Mouse (Mus musculus): ENCODE results near the gene Erv3.
A peak's percentile ranks its signal among the peaks of the same experiment; 100 is the strongest.
"Not testable (repeated sequence)": the region's sequence is repeated elsewhere in the genome, so short reads cannot be mapped to it uniquely, and the experiment has no call there.

Gene Erv3

DNA sequence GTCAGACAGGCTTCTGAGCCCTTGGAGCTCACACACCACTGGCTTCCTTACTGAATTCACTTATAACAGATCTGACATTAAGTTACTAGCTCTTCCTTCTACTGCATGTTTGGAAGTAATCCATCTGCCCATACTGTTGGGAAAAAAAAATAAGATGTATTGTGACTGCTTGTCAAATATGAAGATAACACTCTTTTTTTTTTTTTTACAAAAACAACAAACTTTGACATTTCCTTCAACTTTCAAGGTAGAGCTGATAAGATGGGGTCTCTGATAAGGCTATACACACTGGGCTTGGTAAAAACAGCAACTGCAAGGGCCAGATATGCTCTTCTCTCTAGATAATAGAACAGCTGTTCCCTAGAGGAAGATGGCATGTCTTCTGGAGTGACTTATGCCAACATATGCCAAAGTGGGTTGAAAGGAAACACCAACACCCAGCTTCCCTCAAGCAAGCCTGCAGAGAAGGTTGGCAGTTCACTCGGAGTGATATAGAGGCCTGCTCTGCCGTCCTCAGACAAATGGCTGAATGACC, 4.8 kb upstream of the Erv3 start:
- no peak for DNase-seq (ENCODE audit: low spot score in 2 of 2)

DNA sequence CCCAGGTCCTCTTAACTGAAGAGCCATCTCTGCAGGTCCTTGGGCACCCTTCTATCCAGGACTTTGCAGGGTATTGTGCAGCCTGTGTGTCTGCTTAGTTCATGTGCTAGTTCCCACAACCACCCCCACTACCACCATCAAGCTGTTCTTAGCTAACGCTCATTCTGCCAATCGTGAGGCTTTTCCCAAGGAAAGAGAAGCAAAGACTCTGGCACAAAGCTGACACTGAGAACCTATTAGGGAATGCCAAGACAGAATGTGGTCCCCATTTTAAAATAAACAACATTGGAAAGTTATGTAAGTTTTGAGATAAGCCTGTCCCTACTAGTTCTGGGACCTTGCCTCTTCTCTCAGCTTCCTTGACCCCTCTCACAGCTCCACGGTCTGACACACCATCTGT, 3.9 kb upstream of the Erv3 start:
- DNase-seq (ENCODE audit: low spot score in 2 of 2): no peak

DNA sequence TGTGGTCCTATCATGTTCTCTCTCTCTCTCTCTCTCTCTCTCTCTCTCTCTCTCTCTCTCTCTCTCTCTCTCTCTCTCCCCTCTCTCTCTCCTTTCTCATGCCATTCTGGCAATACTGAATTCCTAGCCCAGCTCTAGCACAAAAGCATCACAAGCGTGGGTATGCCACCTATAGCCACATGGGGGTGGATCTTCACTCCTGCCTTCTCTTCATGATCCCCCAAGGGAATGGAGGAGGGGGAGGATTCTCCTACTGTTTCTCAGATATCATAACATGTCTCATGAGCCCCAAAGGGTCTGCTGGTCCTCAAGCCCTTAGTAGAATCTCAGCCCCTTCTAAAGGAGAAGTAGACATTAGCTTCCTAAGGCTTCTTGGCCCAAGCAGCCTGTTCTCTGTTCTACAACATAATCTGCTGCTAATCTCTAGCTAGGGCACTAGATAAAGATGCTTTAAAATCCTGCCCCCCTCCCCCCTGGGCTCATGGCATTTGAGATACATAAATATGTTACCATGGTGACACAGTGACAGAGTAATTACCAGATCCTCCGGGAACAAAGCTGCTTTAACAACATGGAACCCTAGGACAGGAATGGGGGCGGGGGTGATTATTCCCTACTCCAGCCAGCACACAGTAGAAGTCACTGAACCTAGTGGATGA, 3.2 kb upstream of the Erv3 start:
- no peak for DNase-seq (ENCODE audit: low spot score in 2 of 2)

DNA sequence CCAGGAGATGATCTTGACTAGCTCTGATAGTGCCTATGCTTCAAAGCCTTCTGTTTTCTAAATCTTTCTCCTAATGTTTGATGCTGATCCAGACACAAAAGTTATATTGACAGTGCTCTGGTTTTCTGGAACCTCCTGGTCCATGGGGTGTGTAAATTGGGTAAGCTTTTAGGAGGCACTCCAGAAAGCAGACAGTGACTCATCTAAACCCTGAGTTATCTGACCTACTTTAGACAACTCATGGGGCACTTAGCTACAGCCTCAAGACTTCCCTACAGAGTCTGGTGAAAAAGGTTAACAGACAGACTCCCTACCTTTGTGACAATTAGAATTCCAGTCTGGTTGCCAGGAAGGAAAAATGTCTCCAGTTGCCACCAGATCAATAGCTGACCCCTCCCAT, 1.7 kb downstream of the Erv3 start:
- no peak for DNase-seq (ENCODE audit: low spot score in 2 of 2)

DNA sequence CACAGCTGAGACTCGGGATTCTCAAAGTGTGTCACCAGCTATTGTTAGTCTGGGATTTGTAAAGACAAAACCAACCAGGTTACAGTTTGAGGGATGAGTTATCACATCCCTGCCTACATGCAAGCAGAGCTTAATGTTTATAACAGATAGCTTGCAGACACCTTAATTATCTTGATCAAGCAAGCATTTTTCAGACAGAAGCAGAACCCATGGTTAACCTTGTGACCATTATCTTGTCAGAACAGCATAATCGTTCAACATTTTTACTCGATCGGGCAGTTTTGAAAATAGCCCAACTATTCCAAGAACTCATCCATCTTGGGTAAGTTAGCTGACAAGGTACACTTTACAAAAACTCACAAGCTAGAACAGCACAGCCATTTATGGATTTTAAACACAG, 5.8 kb downstream of the Erv3 start:
- DNase-seq (ENCODE audit: low spot score in 2 of 2): no peak

DNA sequence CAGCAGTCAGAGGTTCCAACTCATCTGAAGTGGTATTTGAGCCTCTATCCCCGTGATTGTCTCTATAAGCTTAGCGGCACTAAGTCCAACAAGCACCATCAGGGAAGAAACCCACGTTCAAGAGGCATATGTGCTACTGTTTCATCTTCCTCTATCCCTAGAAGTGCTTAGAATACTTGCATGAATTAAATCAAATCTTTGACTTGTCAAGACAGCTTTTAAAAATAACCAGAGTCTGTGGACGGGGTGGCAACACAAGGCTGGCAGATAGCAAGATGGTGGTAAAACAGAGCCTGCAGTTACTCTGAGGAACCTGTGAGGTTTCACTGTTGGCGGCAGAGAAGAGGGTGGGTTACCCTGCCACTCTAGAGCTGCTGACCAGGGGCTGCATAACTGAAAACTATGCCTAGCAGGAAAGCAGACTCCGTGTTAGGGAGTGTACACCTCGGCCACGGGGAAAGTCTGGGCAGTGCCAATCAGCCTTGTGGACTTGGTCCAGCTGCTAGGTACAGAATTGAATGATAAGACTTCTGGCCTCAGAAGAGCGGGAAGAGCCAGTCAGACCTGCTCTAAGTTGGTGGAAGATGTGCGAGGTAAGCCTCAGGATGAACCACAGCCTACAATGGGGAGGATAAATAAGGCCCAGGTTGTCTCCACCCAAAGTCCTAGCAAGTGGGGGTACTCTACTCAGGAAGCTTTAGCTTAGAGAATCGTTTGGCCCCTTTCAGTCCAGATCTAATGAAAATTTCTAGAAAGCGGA, 8.0 kb downstream of the Erv3 start:
- no peak for DNase-seq (ENCODE audit: low spot score in 2 of 2)

DNA sequence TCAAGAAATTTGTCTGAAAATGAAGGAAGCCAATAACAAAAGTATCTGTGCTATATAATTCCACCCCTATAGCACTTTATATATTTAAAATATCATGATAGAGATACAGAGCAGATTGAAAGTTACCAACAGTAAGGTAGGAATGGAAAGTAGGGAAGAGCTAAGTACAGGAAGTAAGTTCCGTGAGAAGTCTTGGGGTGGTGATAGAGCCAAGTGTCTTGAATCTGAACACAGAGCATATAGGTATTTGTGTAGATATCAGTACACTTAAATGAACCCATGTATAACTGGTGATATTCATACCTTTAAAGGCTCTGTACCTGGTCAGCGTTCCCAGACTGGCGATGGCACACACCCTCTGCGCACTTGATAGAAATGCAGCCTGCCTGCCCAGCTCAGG, 9.5 kb downstream of the Erv3 start:
- DNase-seq (ENCODE audit: low spot score in 2 of 2): no peak

DNA sequence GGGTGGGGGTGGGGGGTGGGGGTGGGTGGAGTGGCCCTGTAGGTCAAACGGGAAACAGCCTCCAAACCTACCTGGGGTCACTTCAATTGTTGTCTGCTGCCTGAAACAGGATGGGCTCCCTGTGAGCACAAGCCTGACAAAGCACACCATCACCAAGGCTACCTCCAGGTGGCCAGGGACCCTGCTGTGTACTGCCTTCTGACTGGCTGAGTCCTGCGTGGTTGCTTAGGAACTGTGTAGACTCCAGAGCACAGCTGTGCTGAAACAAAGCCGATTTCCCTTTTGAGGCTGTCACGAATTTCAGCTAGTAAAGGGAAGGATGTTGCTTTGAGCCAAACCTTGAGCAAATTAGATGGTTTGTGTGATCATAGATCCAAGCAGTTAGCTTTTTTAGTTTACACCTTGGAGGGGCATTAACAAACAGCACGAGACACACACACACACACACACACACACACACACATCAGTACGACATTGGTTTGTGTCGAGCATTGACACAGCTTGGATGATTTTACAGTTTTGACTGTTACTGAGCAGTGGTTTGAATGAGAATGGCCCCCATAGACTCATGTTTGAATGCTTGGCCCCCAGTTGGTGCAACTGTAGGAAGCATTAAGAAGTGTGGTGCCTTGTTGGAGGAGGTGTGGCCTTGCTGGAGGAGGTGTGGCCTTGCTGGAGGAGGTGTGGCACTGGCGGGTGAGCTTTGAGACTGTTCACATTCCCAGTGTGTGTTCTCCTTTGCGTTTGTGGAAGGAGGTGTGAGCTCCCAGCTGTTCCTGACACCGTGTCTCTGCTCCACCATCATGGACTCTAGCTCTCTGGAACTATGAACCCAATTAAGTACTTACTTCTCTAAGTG, 11.8 kb downstream of the Erv3 start:
- no peak for DNase-seq (ENCODE audit: low spot score in 2 of 2)

DNA sequence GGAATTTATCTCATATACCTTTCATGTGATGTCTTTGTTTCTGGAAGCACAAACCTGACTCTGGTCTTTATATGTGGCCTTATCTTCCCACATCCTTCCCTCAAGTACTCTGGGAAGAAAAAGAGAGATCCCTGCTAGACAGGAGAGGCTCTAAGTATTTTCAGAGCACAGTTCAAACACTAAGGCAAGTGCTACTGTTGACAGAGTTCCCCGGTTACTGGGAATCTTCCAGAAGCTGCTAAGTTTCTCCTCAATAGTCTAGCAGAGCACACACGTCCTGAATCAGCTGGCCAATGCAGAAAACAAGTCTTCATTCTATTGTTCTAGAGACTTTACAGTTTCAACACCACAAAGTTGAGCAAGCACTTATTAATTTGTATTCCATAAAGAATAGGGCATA, 12.7 kb downstream of the Erv3 start:
- DNase-seq (ENCODE audit: low spot score in 2 of 2): no peak

DNA sequence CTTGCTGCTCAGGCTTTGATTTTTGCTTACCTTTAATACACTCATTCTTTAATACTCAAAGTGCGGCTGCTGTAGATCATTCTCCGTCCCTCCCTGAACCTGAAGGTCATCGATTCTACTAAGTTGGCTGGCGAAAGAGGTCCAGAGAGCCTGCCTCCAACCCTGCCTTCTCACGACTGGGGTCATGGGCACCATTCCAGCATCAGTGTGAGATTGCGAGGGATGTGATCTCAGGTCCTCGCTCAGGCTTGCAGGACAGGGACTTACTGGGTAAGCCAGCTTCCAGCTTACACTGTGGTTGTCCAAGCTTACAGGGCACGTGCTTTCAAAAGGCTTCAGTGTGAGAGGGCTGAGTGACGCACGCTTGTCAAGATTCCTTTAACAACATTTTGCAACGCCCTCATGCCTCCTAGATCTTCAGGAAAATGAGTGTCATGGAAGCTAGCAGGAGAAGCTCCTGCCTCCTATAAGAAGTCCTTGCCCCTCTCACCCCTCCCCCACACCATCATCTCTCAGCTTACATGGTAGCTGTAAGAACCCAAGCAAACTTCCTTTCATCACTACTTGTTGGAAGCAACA, 13.3 kb downstream of the Erv3 start:
- DNase-seq (ENCODE audit: low spot score in 2 of 2): no peak

DNA sequence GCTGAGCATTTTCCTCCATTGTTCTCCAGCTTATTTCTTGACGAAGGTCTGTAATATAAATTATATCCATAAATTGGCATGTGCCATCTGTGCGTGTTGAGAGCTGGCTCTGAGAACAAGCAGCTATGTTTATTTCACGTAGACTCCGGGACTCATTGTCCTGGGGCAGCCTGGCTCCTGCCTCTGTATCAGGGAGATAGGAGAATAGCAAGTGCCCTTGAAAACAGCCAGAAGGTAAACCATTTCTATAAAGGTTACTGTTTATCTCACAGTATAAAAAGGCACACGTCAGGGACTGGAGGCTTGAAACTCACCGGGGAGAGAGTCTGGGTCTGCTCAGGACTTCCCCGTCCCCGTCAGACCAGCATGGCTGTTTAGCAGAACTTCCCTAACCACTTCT, 13.9 kb downstream of the Erv3 start:
- no peak for DNase-seq (ENCODE audit: low spot score in 2 of 2)

DNA sequence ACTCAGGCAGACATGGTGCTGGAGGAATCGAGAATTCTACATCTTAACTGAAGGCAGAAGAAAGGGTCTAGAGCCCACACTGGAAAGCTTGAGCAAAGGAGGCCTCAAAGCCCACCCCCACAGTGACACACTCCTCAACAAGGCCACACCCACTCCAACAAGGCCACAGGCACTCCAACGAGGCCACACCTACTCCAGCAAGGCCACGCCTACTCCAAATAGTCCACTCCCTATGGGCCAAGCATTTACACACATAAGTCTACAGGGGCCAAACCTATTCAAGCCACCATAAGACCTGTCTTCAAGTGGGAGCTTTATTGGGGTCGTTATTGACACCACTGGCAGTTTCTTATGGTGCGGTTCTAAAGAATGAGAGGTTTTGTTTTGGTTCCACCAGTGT, 17.0 kb downstream of the Erv3 start:
- no peak for DNase-seq (ENCODE audit: low spot score in 2 of 2)

DNA sequence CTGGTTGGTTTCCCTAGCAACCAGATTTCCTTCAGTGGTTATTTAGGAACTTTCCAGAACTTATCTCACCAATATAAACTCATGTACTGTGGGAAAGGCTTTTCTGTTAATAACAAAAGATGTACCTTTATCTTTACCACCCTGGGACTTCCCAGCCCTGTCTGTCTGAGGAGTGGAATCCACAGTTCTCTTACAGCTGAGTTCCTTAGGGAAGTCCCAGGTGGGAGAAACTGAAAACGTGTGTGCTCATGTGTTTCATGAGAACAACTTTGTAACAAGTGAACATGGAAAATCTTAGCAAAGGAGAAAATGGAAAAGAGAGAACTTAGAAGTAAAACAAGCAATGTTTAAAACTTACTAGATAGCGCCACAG, 18.2 kb downstream of the Erv3 start:
- DNase-seq (ENCODE audit: low spot score in 2 of 2): no peak

DNA sequence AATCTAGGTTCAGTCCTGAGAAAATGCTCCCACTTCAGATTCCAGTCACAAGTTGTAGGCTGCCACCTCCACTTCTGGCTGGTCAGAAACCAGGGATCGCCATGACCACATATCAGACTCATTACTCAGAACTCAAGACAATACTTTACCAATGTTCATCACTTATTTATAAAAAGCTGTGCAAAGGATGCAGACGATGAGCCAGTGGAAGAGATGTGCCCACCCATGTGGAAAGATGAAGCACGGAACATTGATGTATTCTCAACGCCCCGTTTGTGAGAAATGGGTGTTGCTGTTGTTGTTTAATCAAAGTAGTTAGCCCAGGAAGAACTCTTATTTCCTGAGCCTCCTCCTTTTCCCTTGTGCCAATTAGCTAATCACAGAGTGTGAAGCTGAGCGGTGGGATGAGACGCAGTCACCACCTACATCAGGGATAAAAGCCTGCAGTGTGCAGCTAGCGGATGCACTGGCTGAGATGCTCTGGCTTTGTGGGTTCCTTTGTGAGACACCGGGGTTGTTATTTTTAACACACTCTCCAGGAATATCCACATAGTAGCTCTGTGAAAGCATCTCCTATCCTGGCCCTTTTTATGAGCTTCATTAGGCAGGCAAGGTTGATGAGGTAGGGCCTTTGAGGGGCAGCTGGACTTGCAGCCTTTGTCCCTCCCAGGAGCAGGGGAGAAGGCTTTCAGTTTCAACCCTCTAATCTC, 18.8 kb downstream of the Erv3 start:
- no peak for DNase-seq (ENCODE audit: low spot score in 2 of 2)

DNA sequence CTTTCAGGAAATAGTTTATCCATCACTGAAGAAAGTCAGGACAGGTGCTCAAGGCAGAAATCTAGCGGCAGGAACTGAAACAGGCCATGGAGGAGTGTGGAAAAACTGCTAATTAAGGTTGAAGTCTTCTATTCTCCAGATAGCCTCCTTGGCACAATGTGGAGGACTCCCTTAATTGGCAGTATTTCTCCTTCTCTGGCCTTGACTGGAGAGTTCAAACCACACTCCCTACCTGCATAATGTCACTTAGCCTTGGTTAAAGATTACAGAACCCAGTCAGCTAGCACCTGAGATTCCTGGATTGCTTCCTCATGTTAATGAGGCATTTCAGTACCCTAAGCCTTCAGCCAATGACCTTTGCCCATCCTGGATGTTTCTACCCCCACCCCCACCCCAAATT, 25.3 kb downstream of the Erv3 start:
- no peak for DNase-seq (ENCODE audit: low spot score in 2 of 2)

DNA sequence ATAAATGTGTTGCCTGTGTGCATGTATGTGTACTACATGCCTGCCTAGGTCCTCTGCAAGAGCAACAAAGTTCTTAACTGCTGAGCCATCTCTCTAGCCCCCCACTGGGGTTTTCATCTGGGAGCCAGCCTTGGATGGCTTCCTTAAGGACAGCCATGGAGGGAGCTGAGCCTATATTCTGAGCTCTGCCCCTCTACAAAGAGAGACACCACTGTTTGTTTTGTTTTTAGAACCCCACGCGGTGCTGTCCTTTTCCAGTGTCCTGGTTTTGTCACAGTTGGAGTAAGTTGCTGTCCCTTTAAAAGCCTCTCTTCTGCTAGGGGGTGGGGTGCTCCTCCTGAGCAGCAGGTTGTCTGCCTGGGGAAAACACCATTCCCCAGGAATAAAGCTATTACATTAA, 27.7 kb downstream of the Erv3 start:
- no peak for DNase-seq (ENCODE audit: low spot score in 2 of 2)

DNA sequence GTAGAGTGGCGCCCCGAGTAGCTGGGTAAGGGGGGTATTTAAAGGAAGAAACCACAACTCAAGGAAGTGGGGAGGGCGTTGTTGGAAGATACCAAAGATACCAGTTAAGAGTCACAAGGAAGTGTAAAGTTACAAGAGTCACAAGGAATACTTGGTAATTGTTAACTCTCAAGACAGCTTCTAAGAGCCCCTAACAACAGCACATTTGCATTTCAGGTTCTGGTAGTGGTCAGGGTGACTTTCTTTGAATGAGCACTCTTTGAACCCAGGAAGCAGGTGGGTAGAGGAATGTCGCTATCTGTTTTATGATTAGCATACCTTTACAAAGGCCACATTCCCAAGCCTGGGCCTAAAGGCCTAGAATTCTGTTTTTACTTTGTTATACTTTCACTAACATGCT, 28.6 kb downstream of the Erv3 start:
- not testable (repeated sequence) for DNase-seq (ENCODE audit: low spot score in 2 of 2)

DNA sequence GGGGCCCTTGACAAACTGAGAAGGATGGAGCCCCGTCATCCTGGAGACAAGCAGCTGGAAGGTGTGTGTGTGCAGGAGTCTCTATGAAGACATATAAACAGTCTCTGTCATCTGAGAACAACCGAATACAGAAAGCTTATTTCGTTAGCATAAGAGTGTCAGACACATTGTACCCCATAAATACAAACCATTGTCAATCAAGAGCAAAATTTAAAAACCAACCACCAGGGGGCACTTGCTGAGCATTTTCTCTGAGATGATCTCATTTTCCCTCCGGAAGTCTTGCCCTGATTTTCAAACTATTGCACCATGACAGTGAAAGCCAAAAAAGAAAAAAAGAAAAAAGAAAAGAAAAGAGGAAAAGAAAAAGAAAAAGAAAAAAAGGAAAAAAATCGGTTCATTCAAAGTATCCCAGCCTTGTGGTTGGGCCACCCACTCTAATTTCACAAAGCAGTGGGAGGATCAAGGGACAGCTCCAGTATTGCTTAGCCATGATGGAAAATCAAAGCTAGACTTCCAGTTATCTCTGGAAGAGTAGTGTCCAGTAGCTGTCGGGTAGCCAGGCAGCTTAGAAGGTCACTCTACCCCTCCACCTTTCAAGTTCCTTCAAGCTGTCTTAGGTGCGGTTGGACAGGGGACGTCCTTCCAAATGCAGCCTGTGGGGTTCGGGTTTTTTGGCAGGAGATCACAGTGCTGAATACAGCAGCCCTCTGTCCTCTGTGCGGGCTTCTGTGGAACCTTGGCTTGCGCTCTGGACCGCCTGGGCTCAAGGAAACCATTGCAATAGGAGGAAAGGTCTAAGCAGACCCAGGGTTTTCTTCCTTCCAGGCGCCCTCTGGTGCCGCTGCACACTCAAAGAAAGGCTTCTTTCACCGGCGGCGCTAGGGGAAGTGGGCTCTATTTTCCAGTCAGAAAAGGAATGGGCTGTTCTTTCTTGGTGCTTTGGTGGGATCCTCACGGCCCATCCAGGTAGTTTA, 31.3 kb downstream of the Erv3 start:
- DNase-seq (ENCODE audit: low spot score in 2 of 2): peak; percentile 24 to 52

DNA sequence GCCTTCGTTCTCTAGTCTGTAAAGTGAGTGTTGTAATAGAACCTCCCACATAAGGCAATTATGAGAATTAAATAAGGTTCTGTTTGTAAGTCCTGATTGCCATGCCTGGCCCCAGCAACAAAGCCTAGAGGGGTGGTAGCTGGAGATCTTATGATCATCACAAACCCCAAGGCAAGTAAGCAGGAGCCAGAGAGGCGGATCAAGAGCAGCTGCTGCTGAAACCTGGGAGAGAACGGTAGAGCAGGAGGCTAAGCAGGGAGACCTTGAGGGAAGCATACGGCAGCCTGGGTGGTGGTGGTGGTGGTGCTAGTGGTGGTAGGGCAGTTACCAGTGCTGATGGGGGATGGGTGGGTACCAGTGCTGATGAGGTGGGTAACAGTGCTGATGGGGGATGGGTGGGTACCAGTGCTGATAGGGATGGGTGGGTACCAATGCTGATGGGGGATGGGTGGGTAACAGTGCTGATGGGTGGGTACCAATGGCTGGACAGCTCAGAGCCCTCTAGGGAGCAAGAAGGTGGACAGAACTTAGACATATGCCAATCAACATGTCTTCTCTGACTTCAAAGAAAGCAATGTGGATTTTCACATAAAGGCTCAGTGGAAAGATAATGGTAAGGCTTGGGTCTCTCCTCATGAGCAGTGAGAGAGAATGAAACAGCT, 32.4 kb downstream of the Erv3 start:
- DNase-seq (ENCODE audit: low spot score in 2 of 2): no peak

DNA sequence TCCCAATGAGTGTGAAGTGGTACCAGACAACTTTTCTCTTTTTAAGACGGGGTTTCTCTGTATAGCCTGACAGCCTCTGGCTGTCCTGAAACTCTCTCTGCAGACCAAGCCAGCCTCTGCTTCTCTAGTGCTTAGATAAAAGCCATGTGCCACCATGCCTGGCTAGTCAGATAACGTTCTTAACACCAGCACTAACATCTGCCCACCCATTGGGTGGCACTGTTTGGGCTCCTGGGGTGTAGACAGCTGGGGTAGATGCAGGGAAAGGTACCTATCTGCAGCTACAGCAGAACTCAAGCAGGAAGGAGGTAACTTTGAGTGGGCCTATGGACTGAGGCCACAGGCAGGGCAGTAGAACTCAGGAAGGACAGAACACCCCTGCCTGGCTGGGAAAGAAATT, 34.0 kb downstream of the Erv3 start:
- DNase-seq (ENCODE audit: low spot score in 2 of 2): peak; percentile 44 to 70

All from spleen, postnatal 36 days (tissue).